Mouse (Mus musculus): ENCODE measurements around the gene Arrdc2.

The Arrdc2 gene

DNA sequence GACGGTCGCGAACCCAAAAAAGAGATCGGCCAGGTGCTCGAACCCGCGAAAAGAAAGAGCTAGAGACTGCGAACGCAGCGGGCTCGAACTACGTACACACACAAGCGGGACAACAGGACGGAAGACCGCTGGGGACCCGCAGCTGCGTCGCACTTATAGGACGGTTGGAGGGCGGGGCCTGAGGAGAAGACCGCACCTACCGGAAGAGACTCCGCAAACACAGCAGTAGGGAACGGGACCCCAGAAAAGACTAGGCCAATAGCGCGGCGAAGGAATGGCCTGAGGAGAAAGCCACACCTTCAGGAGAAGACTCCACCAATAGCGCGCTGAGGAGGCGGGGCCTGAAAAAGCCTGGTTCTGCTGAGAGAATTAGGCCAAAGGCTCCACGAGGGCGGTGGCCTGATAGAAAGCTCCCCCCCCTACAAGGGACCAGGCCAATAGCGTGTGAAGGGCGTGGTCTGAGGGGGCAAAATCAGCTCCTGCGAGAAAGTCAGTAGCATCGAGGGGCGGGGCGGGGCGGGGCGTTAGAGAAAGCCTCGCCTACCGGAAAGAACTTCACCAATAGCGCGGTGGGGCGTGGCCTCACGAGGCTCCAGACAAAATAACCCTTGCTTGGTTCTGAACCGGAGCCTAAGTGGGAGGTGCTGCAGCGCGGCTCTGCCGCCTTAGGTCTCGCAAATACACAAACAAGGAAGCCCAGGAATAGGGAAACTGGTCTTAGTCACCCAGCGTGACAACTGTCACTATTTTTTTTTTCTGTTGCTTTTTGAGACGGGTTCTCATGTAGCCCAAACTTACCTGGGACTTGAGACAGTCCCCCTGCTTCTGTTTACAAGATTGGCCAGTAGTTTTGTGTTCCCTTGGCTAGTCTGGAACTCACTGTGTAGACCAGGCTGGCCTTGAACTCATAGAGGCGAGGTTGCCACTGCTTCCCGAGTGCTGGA is at the start of gene Arrdc2:
TSS of gene Arrdc2 (minus strand) at position 313 of the 944 bp plus-strand sequence.
- CTCF ChIA-PET: interaction anchor here (0.9 to 1.6 kb wide), 3 partner anchors 9 to 77 kb away, joined by 3 to 6 read pairs (median 4); partner anchors contain the start of gene Mast3

DNA sequence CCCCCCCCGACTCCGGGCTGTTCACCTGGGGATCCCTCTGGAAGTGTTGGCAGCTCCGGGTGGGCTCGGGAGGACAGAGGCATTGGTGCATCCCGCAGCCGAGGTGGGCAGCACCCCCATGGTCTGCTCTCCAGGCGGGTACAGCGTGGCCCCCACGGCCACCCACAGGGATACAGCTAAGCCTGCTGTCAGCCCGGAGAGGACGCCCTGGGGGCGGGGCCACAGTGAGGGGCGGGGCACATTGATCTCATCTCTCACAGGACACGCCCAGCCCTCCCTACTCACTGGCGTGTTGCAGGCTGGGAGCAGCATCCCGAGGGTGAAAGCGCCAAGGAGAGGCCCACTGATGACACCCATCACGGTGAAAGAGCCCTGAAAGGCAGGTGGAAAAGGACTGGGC is 48.1 kb upstream of the Arrdc2 start:
- CTCF ChIA-PET: no interaction called here

DNA sequence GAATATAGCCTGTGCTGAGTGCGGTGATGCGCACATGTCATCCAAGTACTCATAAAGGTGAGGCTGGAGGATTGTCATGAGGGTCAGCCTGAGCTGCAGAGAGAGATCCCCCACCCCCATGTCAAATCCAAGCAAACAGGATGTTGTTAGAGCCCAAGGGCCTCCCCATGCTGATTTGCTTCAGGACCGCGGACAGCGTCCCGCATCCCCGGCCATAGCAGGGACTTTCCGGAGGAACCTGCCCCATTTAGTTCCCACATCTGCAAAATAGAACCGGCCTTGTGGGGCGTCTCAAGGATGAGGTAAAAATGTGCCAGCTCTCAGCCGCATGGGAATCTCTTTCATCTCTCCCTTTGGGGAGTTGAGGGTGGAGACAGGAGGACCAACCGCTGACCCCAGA is 46.1 kb upstream of the Arrdc2 start:
- CTCF ChIA-PET: interaction anchor here (1.3 kb wide), 1 partner anchor 16 kb away, joined by 3 read pairs; no protein-coding TSS in a partner anchor

DNA sequence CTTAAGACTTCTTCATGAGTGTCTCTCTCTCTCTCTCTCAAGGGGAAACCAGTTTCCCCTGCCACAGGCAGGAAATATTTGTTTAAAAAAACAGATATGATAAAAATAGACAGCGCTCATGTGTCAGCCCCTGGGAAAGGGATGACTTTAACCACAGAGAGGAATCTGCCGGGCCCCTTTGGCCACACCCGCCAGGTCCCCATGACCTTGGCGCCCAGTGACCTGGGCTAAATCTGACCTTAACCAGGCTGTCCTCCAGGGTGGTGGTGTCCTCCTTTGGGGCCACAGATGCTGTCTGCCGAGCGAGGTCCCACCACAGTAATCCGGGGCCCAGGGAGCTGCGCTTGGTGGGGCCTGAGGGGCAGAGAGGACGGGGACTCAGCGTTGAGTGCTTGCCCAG is 45.2 kb upstream of the Arrdc2 start:
- CTCF ChIA-PET: interaction anchor here (0.6 kb wide), 1 partner anchor 156 kb away, joined by 3 read pairs; no protein-coding TSS in a partner anchor

DNA sequence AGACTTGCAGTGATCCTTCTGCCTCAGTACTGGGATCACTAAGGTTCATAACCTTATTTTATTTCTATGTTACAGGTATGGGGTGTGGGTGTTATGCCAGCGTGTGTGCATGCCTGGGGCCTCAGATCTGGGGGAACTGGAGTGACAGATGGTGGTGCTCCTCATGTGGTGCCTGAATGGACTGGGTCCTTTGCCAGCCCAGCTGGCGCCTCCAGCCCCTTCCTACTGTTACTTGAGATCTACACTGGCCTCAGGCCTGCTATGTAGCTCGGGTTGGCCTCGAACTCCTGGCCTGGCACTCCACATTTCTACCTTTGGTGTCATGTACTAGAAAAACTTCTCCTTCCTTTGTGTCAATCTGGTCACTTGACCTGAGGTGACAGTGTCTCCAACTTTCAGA is 44.7 kb upstream of the Arrdc2 start:
- CTCF ChIA-PET: interaction anchor here (0.6 kb wide), 1 partner anchor 156 kb away, joined by 3 read pairs; no protein-coding TSS in a partner anchor

DNA sequence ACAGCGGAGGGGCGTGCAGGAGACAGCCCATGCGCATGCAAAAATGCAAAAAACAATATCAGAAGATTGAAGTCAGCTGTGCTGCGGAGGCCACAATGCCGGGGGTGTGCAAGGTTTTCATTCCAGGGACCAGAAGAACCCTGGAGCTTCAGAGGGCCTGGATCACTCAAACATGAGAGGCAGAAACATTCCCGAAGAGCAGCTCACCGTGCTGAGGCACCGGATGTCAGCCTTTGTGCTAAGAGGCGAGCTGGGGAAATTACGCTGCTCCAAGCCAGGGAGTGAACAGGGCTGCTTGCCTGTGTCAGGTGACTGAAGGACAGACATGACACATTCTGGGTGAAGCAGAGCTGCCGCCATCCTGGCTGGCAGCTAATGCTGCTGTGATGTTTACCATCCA is 41.0 kb upstream of the Arrdc2 start:
- CTCF ChIA-PET: no interaction called here

DNA sequence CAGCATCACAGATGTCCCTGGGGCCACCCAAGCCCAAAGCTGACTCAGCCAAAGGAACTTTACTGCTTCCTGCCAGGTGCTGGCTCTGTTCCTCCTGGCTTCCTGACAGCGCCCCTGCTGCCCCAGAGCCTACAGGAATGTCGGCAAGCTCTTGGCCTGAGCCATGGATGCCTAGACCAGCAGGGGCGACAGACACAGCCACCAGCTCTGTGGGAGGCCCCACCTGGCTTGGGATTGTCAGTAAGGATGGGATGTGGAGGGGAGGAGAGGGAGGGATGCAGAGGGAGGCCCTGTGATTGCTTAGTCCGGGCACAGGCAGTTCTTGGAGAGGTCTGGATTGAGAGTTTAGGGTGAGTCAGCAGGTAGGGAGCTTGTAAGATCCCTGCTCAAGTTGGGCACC is 40.6 kb upstream of the Arrdc2 start:
- CTCF ChIA-PET: no interaction called here

DNA sequence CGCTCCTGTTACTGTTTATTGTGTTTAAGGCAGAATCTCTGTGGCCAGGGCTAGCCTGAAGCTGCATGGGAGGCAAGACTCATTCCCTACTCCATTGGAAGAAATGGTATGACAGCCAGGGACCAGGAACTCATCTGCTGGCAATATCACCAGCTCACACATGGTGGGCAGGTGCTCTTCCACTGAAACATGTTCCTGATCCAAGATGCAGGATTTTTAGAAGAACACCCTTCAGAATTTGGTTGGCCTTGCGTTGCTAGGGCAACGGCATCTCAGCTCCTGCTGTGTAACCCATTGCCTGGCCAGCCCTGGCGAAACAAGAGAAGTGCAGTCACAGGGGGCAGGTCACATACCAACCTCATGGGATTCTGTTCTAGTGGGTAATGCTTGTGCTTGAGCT is 40.0 kb upstream of the Arrdc2 start:
- CTCF ChIA-PET: no interaction called here

DNA sequence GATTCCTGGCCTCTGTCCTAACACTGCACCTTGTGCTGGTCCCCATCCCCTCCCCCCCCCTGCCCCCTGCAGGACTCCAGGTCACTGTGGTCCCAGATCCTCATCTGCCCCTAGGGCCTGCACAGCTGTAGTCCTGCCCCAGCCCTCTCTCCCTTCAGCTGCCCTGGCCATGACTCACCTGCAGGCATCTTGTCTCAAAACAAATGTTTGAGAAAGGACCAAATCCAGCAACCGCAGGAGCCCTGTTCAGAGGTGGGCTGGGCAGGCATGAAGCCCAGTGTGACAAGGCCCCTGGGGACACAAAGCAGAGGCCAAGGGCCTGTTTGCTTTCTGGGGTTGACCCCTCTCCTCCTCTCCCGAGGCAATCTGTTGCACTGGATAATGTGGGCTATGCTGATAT is 38.7 kb upstream of the Arrdc2 start:
- CTCF ChIA-PET: no interaction called here

DNA sequence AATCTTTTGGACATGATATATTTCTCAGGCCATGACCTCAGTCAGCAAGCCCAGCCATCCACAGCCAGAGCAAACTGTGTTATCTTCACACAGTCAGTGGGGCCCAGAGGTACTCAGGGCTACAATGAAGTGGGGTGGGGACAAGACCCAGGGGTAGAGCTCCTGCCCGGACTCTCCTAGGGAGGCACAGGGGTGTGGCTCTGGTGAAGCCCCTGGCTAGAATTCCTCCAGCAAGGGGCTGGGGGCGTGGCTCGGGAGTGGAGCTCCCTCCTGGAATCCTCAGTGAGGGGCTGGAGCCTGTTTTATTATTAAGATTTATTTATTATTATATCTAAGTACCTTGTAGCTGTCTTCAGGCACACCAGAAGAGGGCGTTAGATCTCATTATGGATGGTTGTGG is 36.9 kb upstream of the Arrdc2 start:
- CTCF ChIA-PET: interaction anchor here (1.4 kb wide), 1 partner anchor 20 kb away, joined by 3 read pairs; no protein-coding TSS in a partner anchor

DNA sequence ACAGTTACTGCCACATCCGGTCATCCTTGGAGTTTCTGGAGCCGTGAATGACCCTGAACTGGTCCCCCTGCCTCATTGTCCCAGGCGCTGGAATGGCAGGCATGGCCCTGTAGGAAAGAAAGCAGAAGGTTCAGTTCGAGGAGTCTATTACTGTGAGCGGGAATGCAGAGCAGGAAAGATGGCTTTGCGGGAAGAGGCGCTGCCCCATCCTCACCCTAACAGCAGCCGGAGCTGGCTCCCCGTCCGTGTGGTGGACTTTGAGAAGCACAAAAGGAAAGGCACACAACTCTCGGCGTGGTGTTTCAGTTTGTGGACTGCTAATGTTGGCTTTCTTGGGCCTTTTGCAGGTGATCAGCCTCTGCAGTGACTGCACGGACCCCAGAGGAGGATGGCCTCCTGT is 34.9 kb upstream of the Arrdc2 start:
- CTCF ChIA-PET: no interaction called here

DNA sequence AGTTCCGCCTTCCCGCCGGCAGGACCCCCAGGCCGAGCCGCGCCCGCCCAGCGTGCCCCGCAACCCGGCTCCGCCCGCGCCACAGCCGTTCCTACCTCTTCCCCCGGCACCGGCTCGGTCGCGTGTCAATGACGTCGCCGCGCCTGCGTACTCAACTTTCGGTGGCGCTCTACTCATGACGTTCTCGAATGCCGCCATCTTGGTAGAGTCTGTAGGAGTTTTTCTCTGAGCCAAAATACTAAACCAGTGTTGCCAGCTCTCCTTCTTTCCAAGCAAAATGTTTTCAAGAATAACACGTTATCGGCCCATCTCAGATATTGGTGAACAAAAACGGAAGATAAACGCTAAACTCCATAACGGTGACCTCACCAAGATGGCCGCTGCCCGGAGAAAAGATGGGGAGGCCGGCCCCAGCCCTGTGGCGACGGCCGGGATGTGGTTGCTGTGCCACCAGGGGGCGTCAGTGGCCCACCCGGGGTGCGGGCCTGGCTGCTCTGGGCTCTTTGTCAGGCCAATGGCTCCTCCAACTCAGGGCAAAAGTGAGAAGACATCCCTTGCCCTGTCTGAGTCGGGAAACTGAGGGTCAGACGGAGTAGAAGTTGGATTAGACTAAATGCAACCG is 34.0 kb upstream of the Arrdc2 start, which contains the start of gene Ccdc124:
TSS of gene Ccdc124 (minus strand) at position 572 of the 622 bp plus-strand sequence.
- CTCF ChIA-PET: interaction anchor here (0.6 to 0.9 kb wide), 2 partner anchors 19 to 66 kb away, joined by 3 to 5 read pairs; no protein-coding TSS in a partner anchor

DNA sequence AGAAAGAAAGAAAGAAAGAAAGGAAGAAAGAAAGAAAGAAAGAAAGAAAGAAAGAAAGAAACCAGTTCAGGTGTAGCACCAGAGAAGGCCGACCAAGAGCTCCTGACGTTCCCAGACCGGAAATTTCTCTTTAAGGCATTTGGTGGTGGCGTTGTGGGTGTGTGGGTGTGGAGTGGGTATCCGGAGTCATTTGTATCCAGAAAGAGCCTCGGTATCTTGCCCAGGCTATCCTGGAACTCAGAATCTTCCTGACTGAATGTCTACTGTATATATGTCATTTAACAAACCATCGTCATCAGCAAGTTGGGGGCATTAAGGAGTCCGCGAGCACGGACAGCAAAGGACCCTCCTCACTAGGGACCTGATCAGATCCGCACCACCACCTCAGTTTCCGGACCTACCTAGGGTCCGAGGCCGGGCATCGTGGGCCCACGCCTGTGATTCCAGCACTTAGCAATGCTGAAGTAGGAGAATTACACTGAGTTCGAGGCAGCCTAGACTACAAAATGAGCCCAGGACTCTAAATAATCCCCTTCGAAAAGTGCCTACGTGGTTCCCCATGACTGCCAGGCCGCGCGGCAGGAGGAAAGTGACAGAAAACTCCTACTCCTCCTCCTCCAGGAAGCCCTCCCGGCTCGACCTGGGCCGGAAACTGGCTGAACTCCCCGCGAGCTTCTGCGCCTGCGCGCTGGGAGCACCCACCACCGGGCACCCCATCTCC is 33.3 kb upstream of the Arrdc2 start:
- CTCF ChIA-PET: interaction anchor here (0.6 to 0.9 kb wide), 3 partner anchors 19 to 72 kb away, joined by 3 to 5 read pairs (median 4); no protein-coding TSS in a partner anchor

DNA sequence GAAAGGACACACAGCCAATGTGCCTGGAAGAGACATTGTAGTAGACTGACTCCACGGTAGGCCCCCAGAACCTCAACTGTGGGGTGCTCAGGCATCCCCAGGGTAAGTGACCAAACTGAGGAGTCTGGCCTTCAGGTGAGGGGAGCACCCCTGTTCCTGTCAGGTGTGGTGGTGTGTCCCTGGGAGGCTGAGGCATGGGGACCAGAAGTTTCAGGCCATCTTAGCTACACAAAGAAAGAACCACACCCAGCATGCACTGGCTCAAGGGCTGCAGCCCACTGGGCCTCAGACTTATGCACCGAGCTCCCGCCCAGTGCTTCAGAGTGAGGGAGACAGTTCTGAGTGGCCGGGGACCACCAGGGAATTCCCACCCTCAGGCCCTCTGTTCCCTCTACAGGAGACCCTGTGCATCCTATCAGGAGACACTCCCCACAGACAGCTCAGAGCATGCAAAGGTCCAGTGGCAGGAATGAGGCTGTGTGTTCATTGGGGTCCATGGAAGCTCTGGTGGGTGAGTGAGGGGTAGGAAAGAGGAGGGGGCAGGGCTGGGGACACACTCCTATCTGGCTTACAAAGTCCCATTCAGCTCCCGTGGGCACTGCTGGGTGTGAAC is 31.8 kb upstream of the Arrdc2 start:
- CTCF ChIA-PET: no interaction called here

DNA sequence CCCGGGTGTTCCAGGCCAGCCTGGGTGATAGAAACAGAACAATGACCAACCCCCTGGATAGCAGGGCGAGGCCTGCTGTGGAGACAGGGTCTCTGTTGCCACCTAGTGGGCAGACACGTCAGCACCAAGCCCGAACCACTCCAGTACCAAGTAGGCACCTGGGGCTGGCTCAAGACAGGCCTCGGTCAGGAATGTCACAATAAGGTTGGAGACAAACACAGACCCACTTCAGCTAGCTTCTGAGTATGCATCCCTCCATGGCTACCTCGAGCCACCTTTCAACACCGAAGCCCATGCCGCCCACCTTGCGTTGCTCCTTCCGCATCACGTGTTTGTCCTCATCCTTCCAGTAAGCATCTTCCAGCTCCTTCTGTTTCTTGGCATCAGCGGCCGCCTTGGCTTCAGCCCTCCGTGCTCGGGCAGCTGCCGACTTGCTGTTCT is 30.1 kb upstream of the Arrdc2 start:
- CTCF ChIA-PET: interaction anchor here (0.6 to 2.8 kb wide), 5 partner anchors 16 to 47 kb away, joined by 3 to 12 read pairs (median 3); no protein-coding TSS in a partner anchor

DNA sequence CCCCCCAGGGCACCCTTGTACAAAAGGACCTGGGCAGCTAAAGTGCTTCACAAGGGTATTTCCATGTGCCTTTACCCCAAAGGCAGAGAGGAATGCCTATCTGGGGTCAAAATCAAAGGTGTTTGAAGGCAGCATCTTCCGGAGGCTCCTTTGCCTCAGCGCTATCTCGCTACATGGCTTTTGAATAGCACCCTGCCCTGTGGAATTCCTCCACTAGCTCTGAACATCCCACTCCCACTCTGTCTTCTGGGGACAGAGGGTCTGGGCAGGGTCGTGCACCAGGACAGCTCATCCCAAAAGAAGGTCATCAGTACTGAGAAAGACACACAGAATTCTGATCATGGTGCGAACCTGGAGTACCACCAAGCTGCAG is 29.7 kb upstream of the Arrdc2 start:
- CTCF ChIA-PET: interaction anchor here (0.6 to 2.8 kb wide), 5 partner anchors 17 to 196 kb away, joined by 3 to 12 read pairs (median 3); no protein-coding TSS in a partner anchor

DNA sequence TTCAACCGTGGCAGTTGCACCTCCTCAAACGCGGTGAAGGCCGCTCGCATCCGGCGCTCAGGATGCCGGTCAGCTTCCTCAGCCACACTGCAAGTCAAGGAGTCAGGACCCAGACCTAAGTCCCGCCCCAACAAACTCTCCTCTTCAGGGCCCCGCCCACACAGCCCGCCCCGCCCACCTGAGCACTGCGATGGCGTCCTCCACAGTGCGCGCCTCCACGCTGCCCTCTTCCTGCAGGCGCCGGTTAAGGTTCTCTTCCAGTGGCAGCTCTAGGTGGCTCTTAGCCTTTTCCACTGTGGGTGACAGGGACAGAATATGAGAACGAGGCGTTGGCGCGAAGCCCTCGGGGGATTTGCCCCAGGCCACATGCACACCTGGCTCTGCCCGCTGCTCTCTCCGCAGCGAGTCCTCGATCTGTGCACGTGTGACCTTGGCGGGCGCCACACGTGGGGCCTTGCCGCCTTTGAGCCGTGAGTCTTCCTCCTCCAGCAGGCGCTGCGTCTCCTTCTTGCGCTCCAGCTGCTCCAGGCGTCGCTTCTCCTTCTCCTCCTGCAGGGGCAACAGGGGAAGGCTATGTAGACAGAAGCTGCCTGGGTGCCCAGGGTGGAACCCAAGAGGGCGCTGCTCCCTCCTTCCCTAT is 29.2 kb upstream of the Arrdc2 start:
- CTCF ChIA-PET: interaction anchor here (0.6 to 2.8 kb wide), 5 partner anchors 17 to 195 kb away, joined by 3 to 12 read pairs (median 3); no protein-coding TSS in a partner anchor

DNA sequence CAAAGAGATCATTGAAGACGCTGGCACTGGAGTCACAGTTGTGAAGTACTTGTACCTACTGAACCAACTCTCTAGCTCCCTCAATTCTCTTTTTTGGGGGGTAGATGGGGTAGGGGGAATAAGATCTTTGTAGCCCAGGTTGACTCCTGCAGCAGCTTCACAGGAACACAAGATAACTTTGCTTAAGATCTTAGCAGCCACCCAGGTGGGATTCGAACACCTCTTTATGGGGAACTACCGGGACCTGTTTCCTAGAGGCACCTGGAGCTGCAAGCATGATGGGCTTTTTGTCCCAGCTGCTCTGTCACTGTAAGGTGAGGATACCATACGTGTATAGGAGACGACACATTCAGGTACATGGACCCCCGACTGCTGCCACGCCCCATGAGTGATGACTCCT is 27.0 kb upstream of the Arrdc2 start:
- CTCF ChIA-PET: no interaction called here

DNA sequence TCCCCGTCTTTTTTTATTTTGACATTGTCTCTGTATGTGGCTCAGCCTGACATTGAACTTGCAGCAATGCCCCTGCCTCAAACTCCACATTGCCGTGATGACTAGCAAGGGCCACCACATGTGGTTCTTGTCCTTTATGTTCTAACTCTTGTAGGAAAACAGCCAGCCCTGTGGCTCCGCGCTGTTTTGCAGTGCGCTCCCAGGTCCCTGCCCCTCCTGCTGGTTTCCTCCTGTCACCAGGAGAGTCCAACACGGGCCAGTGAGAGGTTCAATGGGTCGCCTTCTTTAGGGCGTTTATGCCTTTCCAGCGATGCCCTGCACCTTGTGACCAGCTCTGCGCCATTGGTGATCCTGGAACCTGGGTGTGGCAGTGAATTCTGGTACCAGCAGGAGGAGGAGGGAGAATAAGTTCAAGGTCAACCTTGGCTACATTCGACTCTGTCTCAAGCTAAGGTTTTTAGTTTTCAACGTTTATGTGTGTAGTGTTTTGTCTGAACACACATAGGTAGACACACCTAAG is 26.5 kb upstream of the Arrdc2 start:
- CTCF ChIA-PET: no interaction called here

DNA sequence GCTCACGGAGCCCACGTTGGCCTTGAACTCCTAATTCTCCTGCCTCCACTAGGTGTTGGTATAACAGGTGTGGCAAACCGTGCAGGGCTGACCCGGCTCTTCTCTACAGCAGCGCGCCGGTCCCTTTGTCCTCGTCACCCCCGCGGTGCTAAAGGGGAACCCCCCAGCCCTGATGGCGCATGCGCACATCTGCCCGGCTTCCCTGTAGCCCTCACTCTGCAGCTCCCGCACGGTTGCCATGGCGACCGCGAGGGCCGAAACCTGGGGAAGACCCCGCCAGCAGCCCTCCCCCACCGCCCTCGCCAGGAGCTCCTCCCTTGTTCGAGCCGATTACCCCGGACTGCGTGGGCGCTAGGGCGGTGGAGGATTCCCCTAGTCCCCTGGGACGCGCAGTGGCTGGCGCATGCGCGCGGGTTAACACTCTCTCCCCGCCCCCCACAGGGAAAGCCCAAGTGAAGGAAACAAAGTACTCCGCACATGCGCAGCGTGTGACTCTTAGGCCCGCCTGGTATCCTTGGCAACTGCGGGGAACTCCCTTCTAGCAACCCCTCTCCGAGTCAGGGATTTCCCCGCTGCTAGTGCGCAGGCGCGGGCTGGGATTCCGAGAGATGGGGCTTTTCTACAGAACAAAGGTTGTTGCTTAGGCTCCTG is 26.0 kb upstream of the Arrdc2 start:
- CTCF ChIA-PET: no interaction called here

All from spleen, embryonic (tissue).